Mouse (Mus musculus) liver, adult 2 months (tissue): ENCODE measurements around the gene Lss. TPM values are rescaled to one million over a fixed set of nuclear protein-coding genes. Genes with fewer than 3 reads are reported as not detected.

Source experiments
- DNase-seq: peaks from one replicate; pipeline ENCODE4 v3.0.0-alpha.2; 2011; ENCODE audit warnings: low read depth, low spot score; ENCODE audit errors: extremely low read depth
- H3K27ac ChIP-seq: fragments of 200-500 bp; replicated peaks from 2 replicates; pipeline ENCODE4 v1.5.1; 2012; ENCODE audit warnings: low read depth, mild to moderate bottlenecking, control low read depth, inconsistent platforms, low read length; ENCODE audit not compliant: insufficient read depth
- H3K27me3 ChIP-seq: fragments of 200-500 bp; 2 replicates; pipeline ENCODE4 v1.6.1; 2012; ENCODE audit warnings: mild to moderate bottlenecking, moderate library complexity, low read length, inconsistent platforms; ENCODE audit not compliant: control insufficient read depth, insufficient read depth
- H3K36me3 ChIP-seq: fragments of 200-500 bp; 2 replicates; pipeline ENCODE4 v1.6.1; 2012; ENCODE audit warnings: low read length, inconsistent platforms; ENCODE audit not compliant: control insufficient read depth, insufficient read depth
- H3K4me1 ChIP-seq: fragments of 200-500 bp; 2 replicates; pipeline ENCODE4 v1.6.1; 2011; ENCODE audit warnings: low read length; ENCODE audit not compliant: control insufficient read depth, insufficient read depth
- H3K4me3 ChIP-seq: fragments of 200-500 bp; 2 replicates; pipeline ENCODE4 v1.5.1; 2011; ENCODE audit warnings: low read depth, mild to moderate bottlenecking, control low read depth, low read length, moderate library complexity; ENCODE audit not compliant: insufficient read depth
- H3K79me2 ChIP-seq: fragments of 200-500 bp; 2 replicates; pipeline ENCODE4 v1.6.1; 2012; ENCODE audit warnings: inconsistent platforms, mild to moderate bottlenecking, low read length, moderate library complexity; ENCODE audit not compliant: control insufficient read depth, insufficient read depth
- H3K9ac ChIP-seq: fragments of 200-500 bp; 2 replicates; pipeline ENCODE4 v1.6.1; 2012; ENCODE audit warnings: low read depth, mild to moderate bottlenecking, control low read depth, inconsistent platforms, low read length
- CTCF ChIP-seq: fragments of 200-500 bp; IDR thresholded peaks from 2 replicates; pipeline ENCODE4 v1.5.1; 2011; ENCODE audit warnings: low read depth, low read length, control low read depth
- POLR2A ChIP-seq: fragments of 200-500 bp; IDR thresholded peaks from 2 replicates; pipeline ENCODE4 v1.6.1; 2011; ENCODE audit warnings: low read length, control low read depth; ENCODE audit not compliant: insufficient read depth; ENCODE audit errors: extremely low read depth
- WGBS: fragments of 180-500 bp; shearing (Covaris S2); methylation state at CpG from one replicate; pipeline ENCODE4 v1.1.7; 2018; 5-methylcytosine and 5-hydroxymethylcytosine counted together
- polyA plus RNA-seq: library from polyadenylated mRNA; depleted of rRNA; stranded (reverse); fragments of >200 nt; gene quantifications from 2 replicates; pipeline ENCODE4 v1.2.3, GENCODE M21; 2012
- total RNA-seq: library from RNA; depleted of rRNA; stranded (reverse); fragments of >200 nt; gene quantifications from 2 replicates; pipeline ENCODE4 v1.2.3, GENCODE M21; 2014

Lss gene
- total and polyA plus RNA-seq, 2 experiments: 42.6 to 62.6 TPM

- Histone ChIP-seq H3K36me3 (peaks cover 2% of the 10 kb centered on the region; the same call in 1 of the 2 replicates), H3K27me3 (no peaks in the 10 kb centered on the region), H3K4me1 (peaks cover 24% of the 10 kb centered on the region), H3K27ac (peak overlapping the region; percentile 77), H3K79me2 (no peaks in the 10 kb centered on the region), H3K9ac (no peak overlapping the region), H3K4me3 (no peak overlapping the region)
- DNase-seq: no peak
- TF ChIP-seq POLR2A (no peak), CTCF (no peak)
- 86% methylated on average over 2 of the region's 2 CpGs for WGBS
Observed at GRCm38 (mm10) chr10:76571070-76571469, 39.7 kb downstream of the Lss start.

- WGBS: 18% methylated on average over 3 of the region's 3 CpGs
- no peaks in the 10 kb centered on the region for H3K27me3 ChIP-seq
- no peak for TF ChIP-seq CTCF
- no peak for TF ChIP-seq POLR2A
Observed at GRCm38 (mm10) chr10:76572151-76572550, 40.8 kb downstream of the Lss start.

DNA sequence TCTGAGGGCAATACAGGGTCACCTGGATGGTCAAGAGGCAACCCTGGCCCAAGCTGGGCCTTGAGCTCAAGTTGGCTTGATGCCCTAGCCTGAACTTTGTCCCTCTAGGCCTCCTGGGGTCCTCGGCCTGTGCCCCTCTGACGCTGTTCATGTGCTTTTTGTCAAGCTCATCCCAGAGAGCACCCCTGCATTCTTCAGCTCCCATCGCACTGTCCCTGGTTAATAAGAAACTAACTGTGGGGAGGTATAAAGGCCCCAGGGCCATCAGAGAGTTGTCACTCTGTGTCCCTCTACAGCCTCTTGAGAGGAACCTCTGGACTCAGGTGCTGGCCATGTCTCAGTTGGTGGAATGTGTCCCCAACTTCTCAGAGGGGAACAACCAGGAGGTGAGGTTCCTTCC, 44.0 kb downstream of the Lss start, which contains the start of gene Ftcd:
Gene Ftcd (plus strand): TSS at position 275 of the 400 bp plus-strand sequence.
- Histone ChIP-seq H3K27me3 (no peaks in the 10 kb centered on the region), H3K36me3 (peaks cover 8% of the 10 kb centered on the region; the same call in 1 of the 2 replicates), H3K27ac (peak within 1 kb of the TSS; percentile 95), H3K4me1 (peaks cover 29% of the 10 kb centered on the region), H3K4me3 (peak within 1 kb of the TSS; percentile 74), H3K79me2 (no peaks in the 10 kb centered on the region), H3K9ac (peak within 1 kb of the TSS; percentile 80)
- TF ChIP-seq CTCF (no peak), POLR2A (peak; percentile 80; the same call in 1 of the 2 replicates)
- peak; percentile 95 for DNase-seq
- 34% methylated on average over 3 of the region's 3 CpGs for WGBS

More at GRCm38 (mm10) chr10:76572151-76572550, 40.8 kb downstream of the Lss start:
- Histone ChIP-seq H3K36me3 (peaks cover 2% of the 10 kb centered on the region; the same call in 1 of the 2 replicates), H3K79me2 (no peaks in the 10 kb centered on the region), H3K9ac (no peak overlapping the region), H3K4me1 (peaks cover 24% of the 10 kb centered on the region), H3K27ac (peak overlapping the region; percentile 45), H3K4me3 (no peak overlapping the region)
- peak; percentile 92 for DNase-seq

GRCm38 (mm10) chr10:76576920-76577319, 45.5 kb downstream of the Lss start:
- whole genome bisulfite sequencing: 22% methylated on average over 7 of the region's 7 CpGs
- H3K27ac ChIP-seq: peak overlapping the region; percentile 95
- DNase-seq: peak; percentile 94

DNA sequence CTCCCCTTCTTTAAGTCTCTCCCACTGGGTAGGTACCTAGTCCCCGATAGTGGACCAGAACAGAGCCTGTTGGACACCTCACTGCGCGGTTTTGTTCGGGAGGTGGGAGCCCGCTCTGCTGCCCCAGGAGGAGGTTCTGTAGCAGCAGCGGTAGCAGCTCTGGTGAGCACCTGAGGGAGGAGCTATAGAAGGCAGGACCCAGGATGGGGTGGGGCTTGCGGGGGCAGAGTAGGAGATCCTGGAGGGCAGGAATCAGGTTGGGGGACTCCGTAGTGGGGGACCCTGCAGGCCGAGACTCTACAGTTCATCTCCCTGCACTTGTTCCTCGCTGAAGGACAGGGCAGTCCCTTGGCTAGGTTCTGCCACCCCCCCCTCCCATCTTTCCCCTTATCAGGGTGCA, 52.8 kb downstream of the Lss start:
- 62% methylated on average over 10 of the region's 10 CpGs for WGBS
- Histone ChIP-seq H3K4me3 (no peak overlapping the region), H3K27me3 (no peaks in the 10 kb centered on the region; the same call in 1 of the 2 replicates), H3K9ac (no peak overlapping the region), H3K79me2 (no peaks in the 10 kb centered on the region), H3K4me1 (peaks cover 6% of the 10 kb centered on the region), H3K27ac (no peak overlapping the region), H3K36me3 (peaks cover 31% of the 10 kb centered on the region)
- TF ChIP-seq POLR2A: no peak
- TF ChIP-seq CTCF: no peak
- DNase-seq: no peak

More at GRCm38 (mm10) chr10:76576920-76577319, 45.5 kb downstream of the Lss start:
- Histone ChIP-seq H3K27me3 (no peaks in the 10 kb centered on the region), H3K4me3 (peak overlapping the region; percentile 74), H3K79me2 (no peaks in the 10 kb centered on the region), H3K9ac (peak overlapping the region; percentile 80), H3K4me1 (peaks cover 22% of the 10 kb centered on the region), H3K36me3 (peaks cover 8% of the 10 kb centered on the region; the same call in 1 of the 2 replicates)
- TF ChIP-seq POLR2A (no peak), CTCF (no peak)

DNA sequence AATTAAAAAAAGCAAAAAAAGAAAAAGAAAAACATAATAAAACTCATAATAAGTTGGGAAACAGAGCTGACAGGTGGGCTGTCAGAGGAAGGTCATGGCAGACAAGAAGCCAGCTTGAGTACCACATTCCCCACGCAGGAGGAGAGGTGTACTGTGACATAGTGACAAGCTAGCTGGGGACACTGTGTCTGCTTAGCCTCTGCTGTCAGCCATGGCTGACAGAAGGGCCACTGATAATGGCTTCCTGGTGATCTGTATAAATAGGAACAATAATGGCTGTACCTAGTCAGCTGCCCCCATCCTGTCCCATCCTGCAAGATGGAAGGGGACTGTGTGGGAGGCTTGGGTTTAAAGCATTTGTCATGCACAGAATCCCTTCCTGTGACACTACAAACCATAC, 54.8 kb downstream of the Lss start:
- H3K4me1 ChIP-seq: no peaks in the 10 kb centered on the region
- no peak for DNase-seq
- no peaks in the 10 kb centered on the region; the same call in 1 of the 2 replicates for H3K27me3 ChIP-seq
- 65% methylated on average over 1 of the region's 1 CpGs for WGBS
- H3K27ac ChIP-seq: no peak overlapping the region
- TF ChIP-seq POLR2A (no peak), CTCF (no peak)
- peaks cover 31% of the 10 kb centered on the region for H3K36me3 ChIP-seq
- no peak overlapping the region for H3K4me3 ChIP-seq
- no peaks in the 10 kb centered on the region for H3K79me2 ChIP-seq
- H3K9ac ChIP-seq: no peak overlapping the region
